Mouse (Mus musculus) megakaryocyte-erythroid progenitor cell, adult 5-6 weeks (primary cell): ENCODE measurements at regions not wholly inside any gene's neighbourhood (a gene's known extent, or its start where the extent isn't known, plus 50 kb on each side); places are given as distances from the start of the nearest gene placed in this dataset.
"Not testable (repeated sequence)": the region's sequence is repeated elsewhere in the genome, so short reads cannot be mapped to it uniquely, and the experiment has no call there.

Source experiments
- ATAC-seq: replicated peaks from 2 replicates; pipeline ENCODE4 v1.8.0; 2016; ENCODE audit warnings: mild to moderate bottlenecking, inconsistent platforms; ENCODE audit not compliant: severe bottlenecking, poor library complexity, low FRiP score, low TSS enrichment

DNA sequence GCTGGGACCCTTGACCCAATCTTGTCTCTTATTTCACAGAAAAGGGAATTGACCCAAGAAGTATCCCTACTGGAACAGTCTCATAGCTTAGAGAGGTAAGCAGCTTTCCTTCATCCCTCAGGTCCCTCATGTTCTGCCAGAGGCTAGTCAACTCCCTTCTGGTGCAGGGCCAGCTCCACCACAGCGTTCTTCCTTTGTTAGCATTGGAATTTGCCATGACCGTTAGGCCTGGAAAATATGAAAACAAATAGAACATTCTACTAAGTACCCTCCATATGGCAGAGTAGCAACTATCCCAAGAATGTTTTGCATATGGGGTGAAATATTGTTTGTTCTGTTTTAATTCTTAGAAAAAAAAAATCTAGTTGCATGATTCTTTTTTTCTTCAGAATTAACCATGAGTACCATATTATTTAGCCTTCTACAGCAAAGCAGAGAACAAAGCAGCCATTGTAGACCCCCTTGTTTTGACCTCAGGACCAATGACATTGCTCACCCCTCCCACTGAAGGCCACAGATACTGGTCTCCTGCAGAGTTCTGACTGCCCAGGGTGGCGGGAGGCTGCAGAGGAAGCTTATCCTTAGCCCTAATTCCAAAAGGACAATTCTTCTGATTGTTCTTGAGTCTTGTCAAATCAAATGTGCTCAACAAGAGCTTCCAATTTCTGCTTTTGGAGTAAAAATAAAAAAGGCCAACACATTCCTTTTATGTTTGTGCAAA, 78.1 kb upstream of the Ehbp1 start:
- ATAC-seq = no peak

DNA sequence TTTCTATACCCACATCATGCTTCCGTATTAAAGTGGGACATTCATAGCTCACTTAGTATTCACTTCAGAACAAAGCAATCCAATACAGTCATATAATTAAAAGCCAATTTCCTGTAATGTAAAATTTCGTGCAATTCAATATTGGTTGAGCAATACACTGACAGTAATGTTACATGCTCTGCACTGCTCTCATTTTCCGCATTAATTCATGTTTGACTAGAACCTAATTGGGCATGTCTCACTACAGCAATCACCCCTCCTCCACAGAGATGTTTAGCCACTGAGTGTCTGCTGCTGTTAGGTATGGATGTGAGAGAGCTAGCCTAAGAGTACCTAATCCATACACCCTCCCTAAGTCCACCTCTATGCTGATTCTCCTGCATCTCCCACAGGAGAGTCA, 79.7 kb upstream of the Ehbp1 start:
- ATAC-seq = no peak

GRCm38 (mm10) chr11:22437140-22437850, 74.6 kb upstream of the Tmem17 start:
- 0 out of 2 replicates have a peak, but pooled peaks have one; percentile 41 for ATAC-seq

GRCm38 (mm10) chr11:22437851-22438215, 74.1 kb upstream of the Tmem17 start:
- ATAC-seq = no peak

- no peak for ATAC-seq
Measured at GRCm38 (mm10) chr11:22438441-22439066, 73.3 kb upstream of the Tmem17 start.

DNA sequence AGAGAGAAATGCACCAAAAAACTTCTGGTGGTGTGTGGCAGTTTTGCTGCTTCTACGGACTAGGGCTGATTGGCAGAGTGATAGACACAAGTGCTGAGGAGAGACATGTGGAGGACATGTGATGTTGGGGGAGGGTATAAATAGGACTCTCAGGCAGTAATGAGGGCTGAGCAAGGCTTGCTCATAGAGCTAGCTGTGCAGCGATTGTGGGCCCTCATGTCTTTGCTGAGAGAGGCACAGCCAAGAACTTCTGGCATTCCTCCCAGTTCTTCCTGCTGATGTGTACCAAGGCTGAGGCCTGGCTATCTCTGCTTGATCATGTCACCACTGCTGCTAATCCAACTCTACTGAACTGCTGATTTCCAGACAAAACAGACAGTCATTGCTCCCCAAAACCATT, 71.4 kb upstream of the Tmem17 start:
- peak; percentile 61 for ATAC-seq

DNA sequence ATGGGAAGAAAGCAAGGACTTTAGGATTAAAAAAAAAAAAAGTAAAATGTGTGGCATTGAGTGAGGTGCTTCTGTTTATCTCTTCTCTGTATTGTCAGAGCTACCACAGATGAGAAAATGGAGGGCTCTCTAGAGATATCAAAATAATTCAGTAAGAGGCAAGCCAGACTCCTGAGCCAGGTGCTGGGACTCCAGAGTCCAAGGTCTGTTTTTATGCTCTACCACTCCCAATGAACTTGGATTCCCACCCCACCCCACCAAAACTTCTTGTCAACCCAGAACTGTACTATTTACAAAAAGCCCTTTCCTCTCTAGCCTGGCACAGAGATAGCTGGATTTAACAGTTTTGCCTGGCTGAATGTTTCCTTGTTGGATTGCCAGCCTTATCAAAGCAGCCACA, 58.7 kb upstream of the Tmem17 start:
- ATAC-seq = no peak

DNA sequence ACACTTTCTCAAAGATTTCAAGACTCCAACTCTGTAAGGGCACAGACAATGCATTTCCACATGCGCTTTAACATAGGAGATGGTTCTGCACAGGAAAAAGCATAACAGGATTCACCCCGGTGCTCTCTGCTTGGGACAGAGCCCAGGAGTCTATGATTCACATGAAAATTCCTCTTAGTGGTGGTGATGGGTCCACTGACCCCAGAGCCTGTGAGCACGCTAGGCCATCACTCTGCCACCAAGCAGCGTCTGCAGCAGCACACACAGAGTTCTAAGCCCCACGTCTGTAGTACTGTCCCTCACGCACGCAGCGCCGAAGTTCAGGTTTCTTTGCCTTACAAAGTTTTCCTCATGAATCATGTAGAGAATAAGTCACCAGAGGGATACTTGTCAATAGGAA, 55.6 kb upstream of the Tmem17 start:
- ATAC-seq = no peak

- ATAC-seq = no peak
Measured at GRCm38 (mm10) chr11:22457220-22457619, 54.7 kb upstream of the Tmem17 start.

DNA sequence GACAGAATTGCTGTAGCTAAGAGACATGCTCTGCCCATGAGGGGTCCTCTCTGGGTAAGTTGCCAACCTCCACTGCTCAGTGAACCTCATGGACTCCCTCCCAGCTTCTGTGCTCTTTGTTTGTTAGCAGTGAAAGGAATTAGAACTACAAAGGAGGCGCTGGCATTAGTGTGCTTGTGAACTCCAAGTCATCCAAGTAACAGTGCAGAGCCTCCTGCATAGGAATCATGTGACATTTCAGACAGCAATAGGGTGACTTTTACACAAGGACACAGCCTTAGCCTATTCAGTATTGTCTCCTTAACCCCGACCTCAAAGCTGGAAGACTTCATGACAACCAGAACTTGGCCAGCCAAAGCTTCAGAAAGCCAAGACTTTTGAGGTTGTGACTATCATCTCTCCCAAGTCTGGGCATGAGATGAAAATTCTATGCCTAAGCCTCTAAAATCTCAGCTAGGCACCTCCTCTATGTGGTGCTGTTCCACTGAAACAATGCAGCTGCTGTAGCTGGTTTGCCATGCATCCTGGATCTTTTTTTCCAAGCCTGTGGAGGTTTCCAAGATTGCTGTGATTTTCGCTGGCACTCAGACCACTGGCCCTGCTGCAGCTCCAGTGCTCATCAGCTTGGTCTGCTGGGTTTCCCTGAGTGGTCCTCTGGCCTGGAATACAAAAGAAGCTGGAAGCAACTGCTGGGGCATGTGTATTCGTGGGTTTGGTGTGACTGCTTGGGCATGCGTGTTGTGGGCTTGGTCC, 52.8 kb upstream of the Tmem17 start:
- ATAC-seq = no peak

DNA sequence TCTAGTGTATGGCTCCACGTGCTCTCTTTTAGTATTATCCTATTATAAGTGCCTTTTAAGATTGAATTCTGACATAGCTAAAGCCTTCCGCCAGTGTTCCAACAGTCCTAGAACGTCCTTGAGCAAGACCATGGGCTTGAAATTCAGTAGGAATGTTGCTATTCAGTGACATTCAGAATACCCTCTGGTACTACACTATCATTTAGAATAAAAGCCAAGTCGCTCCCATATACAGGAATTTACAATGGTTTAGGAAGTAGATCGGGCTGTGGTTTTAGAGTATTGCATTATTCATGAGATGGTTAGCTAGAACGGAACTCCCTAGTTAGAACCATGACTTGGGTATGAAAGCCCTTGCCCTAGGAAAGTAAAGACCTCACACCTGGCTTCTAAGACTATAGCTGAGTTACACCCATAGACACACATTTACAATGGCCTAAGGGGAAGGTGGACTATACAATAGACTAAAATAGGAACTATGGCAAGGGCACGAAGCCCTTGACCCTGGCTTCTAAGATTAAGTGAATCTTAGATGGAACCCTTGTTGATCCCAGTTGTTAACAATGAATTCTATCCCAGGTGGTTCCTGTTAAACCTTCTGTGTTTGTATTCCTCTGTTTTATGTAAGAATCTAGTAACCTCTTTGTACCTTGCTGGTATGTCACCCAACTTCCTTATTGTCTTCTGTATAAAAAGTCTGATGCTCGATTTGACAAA, 50.7 kb upstream of the Tmem17 start:
- not testable (repeated sequence) for ATAC-seq
